Mouse (Mus musculus): ENCODE results near the gene Etv6. TPM values are rescaled to one million over a fixed set of nuclear protein-coding genes. Genes with fewer than 3 reads are reported as not detected.
A peak's percentile ranks its signal among the peaks of the same experiment; 100 is the strongest.

The Etv6 gene
- total RNA-seq, 2 experiments from 2014 or later, result 11.4 to 11.8 TPM

DNA sequence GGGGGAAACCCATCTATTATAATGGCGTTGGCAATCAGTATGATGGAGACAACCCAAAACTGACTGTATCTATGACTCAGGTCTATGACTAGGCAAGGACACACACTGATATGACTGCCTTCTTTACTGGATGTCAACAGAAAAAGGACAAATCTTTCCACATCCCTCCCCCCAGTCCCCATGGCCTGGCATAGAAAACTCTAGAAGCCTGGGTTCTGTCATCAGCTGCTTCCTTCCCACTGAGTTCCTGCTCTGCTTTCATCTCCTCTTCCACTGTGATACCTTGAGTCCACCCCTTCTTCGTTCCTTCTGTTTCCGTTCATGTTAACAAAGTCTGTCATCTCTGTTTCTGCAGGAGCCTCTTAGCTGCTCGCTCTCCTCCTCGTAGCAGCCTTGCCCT lies 170.2 kb downstream of the Etv6 start:
- no peak for DNase-seq (ENCODE audit: low spot score in 2 of 2)

DNA sequence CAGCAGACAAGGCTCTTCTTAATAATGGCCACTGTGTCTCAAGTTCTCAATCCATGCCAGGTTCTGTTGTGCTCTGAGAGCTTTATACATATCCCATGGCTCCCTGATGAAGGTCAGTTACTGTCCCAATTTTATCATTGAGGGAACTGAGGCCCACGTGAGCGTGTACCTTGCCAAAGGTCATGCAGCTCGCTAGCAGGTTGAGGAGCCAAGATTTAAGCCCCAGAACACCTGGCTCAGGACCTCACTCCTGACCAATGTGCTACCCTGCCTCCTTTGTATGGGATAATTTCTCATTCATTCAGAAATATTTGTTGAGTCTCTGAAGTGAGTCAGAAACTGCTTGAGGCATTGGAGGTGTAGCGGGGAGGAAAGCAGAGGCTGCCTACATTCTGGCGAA lies 170.8 kb downstream of the Etv6 start:
- no peak for DNase-seq (ENCODE audit: low spot score in 2 of 2)

DNA sequence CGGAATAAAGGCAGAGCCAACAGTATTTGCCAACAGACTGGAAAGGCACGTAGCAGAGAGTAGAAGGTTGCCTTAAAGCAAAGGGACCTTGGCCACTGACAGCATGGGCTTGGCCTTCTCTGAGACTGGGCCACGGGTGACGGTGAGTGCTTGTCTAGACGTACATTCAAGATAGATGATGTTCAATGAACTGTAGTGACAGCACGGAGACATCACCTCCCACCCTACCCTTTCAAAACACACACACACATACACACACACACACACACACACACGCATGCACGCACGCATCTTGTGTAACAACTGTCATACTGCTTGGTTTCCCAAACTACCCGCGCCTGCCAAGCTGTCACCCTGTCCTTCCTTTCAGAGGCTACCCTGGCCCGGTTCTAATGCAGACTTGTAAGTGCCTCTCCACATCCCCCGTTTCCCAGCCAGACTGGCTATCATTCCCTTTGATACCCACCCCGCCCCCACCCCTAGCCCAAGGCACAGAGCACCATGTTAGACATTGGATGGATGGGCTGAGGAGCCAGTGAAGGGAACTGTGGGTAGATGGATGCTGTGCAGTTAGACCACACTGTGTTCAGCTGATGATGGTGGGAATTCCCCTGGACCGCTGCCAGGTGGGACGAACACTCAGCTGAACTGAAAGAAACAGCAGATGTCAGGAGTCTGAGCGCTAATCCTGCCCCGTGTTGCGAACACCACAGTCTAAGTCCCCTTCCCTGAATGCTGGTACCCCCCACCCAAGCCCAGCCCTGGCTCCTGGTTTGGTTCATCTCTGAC lies 172.1 kb downstream of the Etv6 start:
- DNase-seq (ENCODE audit: low spot score in 2 of 2), result peak; percentile 71 to 82

DNA sequence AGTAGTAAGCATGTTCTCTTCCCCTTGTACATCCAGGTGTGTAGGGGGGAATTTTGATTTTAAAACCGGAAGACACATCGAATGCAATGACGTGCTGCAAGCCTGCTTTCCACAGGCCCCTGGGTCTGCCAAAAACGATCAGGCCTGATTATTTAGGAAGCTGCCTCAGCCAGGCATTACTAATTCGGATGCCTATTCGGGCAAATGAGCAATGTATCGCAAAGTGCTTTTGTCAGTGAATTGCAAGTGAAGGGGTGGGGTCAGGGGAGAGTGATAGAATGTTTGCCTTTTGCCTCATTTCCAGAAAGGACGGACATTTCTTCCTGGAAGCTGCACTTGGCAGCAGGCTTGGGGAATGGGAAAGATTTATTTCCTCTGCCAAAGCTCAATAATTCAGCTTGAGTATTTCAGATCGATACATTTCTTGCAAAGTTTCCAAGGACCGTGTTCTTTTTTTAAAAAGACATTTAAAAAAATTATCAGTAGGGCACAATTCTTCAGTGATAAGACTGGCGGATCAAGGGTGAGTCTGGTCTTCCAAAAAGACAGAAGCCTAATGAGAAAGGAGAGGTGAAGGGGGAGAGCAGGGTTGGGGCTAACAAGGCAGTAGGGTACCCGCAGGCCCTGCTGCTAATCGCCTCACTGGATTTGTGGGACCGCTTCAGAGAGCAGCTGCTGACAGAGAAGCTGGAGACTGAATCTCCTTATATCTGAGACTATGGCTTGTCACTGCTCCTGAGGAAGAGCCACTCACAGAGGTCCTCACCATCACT lies 172.9 kb downstream of the Etv6 start:
- peak in 1 of 2 experiments; percentile 22 for DNase-seq (ENCODE audit: low spot score in 2 of 2)

DNA sequence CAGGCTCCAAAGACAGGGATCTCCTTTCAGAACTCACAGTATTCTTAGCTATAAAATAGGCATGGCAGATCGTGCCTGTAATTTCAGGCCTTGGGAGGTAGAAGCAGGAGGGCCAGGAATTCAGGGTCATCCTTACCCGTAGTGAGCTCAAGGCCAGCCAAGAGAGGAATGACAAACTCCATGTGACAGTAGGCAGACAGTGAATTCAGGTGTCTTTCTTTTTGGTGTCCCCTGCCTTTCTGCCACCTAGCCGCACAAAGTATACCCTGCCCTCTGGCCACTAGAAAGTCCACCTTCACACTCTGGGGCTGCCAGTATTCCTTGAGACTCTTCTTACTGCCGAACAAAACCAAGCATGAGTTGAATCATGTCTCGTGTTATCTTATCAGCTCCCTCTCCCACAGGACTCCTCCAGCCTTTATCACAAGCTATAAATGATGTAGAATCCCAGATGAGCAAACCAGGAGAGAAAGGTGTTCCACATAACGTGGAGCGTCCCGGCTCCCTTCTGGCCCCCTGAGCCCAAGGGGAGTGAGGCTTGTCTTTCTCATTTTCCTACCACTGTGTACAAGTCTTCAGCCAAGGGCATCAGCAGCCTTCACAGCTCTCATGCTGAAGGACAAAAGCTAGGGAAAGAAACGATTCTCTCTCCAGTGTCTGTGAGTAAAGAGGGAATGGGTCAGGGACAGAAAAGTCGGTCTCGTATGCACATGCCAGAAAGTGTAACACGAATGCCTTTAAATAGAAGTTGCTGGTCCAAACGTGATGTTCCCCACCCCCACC lies 175.4 kb downstream of the Etv6 start:
- no peak for DNase-seq (ENCODE audit: low spot score in 2 of 2)

DNA sequence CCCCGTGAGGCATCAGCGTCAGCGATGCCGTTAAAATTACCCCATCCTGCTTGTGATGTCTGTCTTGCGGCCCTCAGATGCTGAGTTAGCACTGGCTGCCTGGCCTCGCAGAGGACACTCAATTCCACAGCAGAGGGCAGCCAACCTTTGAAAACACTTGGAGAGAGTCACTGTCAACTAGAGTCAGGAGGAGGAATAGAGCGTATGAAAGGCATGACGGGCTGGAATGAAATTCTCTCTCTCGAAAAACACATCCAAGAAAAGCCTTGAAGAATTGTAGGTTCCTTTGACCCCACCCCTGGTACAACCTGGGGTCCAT lies 175.9 kb downstream of the Etv6 start:
- DNase-seq (ENCODE audit: low spot score in 2 of 2), result no peak

DNA sequence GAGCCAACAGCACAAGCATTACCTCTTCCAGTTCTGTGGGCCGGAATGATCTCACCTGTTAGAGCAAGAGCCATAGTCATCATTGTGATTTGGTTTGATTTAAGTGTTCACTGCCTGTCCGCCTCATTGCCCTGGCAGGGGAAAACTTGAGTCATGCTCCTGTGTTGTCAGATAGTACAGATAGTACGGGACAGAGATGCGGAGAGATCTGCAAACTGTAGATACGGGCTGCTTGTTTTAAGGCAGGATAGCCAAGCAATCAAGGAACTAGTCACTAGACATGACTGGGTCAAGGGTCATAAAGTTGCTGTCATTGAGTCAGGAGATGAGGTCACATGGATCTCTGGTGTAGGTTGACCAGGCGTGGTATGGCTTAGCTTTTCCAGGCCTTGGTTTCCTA lies 182.2 kb downstream of the Etv6 start:
- DNase-seq (ENCODE audit: low spot score in 2 of 2), result no peak

DNA sequence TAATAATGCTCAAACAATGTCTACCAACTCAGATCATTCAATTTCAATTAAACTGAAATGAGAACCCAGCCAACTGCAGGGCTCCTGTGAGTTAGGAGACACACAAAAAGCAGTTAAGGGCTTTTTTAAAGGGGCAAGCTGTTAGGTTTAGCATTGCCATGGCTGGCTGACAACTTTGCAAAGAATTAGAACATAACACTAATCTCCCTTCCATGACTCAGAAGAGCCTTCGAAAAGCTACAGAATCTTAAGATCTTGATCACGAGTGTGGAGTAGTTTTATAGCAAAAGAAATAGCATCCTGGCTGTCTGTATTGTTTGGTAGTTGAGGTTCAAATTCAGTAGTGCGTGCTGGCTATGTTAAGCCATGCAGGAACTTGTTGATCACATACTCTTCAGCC lies 182.9 kb downstream of the Etv6 start:
- no peak for DNase-seq (ENCODE audit: low spot score in 2 of 2)

DNA sequence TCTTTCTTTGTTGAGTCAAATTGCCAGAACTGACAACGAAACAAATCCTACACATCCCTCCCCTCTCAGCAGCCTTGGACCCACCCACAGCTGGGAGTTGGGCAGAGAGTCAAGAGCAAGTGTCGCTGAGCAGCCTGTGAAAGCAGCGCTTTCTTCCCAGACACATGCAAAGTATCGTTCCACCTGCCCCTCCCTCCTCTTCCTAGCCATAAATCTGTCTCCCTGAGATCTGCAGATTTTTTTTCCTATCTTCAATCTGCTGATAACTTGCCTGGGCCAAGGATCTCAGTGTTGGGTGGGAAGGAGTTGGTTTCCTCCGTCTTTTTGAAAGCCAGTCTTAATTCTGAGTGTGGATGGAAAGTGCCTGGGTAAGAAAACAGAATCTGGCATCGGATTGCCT lies 183.9 kb downstream of the Etv6 start:
- DNase-seq (ENCODE audit: low spot score in 2 of 2), result peak; percentile 40 to 57

DNA sequence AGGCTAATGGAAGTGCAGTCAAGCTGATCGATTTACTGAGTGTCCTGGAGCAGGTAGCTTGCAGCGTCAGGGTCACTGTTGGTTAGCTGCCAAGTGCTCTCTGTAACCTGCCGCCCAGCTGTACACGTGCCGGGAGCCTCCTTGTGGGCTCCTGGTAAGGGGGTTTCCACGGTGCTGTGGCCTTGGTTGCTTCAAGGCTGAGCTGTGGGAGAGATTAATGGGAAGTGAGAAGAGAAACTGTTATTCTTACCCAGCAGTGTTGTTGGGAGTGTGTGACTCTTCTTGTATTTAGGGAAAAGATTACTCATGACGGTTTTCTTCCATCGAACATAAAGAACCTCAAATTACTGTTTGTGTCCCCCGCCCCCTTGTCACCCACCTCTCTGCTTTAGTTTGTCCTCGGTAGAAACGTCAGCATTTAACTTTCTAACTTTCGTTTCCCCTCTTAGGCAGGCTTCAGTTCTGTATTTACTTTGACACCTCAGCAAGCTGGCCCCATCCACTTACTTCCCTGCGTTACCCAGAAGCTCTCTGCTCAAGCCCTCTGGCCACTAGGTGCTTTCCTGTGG lies 184.8 kb downstream of the Etv6 start:
- DNase-seq (ENCODE audit: low spot score in 2 of 2), result no peak

DNA sequence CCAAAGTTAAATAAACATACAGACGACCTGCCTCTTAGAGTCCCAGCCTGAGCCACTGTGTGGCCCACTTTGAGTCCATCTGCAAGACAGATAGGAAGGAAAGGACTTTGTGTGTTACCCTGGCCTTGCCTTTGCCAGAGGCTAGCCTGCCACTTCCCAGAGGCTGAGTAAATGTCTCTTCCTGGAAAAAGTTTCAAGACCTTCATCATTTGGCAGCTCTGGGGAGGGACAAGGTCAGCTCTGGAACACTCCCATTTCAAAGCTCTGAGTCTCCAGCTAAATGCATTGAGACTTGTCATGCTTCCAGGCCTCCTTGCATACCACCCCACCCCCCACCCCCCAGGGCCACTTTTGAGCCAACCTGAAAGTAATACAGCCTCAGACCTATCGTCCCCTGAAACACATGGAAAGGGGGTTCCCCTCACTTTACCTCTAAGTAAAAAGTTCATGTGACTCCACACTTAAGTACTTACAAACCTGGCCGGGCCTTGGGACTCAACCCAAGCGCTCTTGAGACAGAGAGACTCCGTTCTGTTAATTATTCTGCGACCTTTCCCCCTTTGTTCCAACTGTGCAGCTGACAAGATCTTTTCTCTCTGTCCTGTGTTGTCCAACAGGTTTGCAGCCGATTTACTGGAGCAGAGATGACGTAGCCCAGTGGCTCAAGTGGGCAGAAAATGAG lies 186.9 kb downstream of the Etv6 start:
- DNase-seq (ENCODE audit: low spot score in 2 of 2), result no peak

DNA sequence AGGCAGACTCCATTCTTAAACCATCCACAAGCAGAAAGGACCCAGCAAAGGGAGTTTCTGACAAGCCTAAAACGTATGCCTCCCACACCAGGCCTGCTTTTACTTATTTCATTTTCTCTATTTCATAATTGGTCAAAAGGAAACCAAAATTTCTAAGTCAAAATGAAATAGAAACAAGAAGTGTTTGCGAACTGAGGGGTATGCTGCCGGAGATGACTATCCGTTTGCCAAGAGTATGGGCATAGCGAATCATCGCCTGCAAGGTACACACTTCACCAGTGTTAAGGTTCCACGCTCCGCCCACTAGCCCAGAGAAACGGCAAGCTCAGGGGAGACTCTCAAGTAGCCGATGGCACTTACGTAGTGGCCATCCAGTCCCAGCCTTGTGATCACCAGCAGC lies 190.1 kb downstream of the Etv6 start:
- no peak for DNase-seq (ENCODE audit: low spot score in 2 of 2)

DNA sequence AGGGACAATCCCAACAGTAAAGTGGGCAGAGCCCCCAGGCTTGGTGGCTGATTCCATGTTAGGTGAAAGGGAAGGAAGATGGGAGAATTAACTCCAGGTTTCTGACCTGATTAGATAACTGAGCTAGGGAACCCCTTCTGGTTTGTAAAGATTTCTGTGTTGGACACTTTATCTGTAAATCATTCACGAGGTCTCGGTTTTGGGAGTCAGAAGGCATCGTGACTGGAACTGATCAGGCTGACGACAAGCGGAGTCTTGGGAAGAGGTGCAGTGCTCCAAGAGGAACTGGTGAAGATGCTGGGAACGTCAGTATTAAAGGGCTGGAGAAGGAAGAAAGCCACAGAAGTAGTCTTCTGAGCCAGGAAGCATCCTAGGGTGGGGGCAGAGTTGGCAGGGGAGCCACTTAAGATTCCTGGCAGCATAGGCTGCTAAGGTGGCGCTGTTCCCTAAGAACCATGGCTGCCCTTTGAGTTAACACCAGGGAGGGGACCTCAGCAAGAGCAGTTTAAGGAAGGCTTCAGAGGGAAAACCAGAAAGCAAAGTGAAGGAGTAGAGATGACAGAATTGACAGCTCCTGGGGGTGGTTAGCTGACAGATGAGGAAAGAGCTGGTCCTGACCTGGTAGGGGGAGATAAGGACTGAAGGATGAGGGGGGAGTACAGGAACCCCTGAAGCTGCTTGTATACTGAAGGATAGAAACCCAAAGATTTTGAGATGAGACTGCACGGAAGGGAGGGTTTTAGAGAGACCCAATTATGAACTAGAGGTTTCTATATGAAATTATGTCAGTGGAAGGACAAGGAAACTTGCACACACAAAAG lies 191.1 kb downstream of the Etv6 start:
- no peak for DNase-seq (ENCODE audit: low spot score in 2 of 2)

DNA sequence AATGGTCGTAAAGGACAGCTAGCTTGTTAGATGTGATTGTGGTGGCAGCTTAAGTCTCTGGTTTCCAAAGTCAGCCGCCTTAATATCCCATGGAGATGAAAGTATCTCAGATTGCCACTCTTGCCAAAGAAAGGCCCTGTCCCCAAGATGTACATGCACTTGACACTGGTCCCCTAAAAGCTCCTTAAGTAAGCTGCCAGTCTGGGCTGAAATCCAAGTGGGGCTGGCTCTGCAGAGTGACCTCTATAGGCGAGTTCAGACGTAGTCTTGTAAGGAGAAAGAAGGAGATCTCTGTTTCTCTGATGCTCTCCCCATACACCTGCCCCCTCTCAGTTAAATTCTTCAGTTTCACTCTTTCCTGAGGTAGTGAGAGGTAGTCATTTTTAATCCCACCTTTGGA lies 200.8 kb downstream of the Etv6 start:
- no peak for DNase-seq (ENCODE audit: low spot score in 2 of 2)

DNA sequence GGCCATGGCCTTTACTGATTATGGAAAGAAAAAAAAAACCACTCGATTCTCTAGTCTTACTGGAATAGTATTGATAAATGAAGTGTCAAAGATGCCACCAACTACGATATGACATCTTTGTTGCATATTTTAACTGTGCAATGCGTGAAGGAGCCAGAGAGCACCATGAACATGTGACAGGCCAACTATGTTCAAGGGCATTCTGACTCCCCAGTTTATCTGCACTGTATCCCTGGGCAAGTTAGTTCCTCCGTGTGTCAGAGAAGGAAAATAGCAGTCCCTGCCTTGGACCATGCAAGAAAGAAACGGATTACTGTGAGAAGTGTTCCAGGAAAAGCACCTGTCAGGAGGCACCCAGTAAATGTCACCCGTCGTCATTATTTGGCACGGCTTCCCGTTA lies 203.0 kb downstream of the Etv6 start:
- no peak for DNase-seq (ENCODE audit: low spot score in 2 of 2)

DNA sequence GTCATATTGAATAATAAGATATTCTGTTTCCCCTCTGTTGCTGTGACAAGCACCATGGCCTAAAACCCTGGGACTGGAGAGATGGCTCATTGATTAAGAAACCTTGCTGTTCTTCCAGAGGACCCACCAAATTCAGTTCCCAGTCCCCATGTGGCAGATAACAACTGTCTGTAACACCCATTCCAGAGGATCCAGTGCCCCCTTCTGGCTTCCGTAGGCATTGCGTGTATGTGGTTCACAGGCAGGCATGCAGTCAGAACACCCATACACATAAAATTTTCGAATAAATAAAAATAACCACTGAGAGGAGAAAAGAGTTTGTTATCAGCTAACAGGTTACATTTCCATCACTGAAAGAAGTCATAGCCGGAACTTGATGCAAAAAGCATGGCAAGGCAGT lies 205.5 kb downstream of the Etv6 start:
- DNase-seq (ENCODE audit: low spot score in 2 of 2), result no peak

DNA sequence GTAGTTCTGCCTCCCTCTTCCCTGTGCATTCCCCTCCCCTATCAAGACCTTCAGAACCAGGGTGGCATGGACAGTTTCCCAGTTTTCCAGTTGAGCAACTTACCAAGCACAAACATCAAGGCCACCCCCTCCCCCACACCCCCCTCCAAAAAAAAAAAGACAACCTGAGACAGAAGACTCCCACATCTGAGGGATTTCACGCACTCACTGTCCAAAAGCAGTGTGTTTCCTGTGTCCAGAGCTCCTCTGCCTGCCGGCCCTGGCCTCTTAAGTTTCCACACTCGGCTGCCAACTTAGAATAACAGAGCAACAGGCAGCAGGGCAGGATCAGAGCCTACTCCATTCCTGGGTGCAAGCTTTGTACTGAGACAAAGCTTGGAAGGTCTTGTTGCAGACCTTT lies 207.6 kb downstream of the Etv6 start:
- DNase-seq (ENCODE audit: low spot score in 2 of 2), result no peak

DNA sequence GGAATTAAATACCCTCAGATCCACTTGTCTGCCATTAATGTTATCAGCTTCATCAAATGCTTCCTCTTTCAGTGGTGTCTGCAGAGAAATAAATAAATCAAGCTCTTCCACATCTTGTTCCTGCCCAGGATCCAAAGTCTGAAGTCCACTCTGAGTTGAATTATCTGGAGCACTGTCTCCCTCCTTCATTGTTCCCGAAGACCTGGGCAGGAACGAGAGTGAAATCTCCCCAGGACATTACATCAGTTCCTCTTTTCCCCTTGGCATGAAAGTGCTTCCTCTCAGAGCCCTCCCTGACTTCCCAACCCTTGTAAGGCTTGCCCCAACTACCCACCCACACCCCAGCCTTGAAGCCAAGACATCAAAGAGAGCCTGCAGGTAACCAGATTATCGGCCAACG lies 208.0 kb downstream of the Etv6 start:
- no peak for DNase-seq (ENCODE audit: low spot score in 2 of 2)

DNA sequence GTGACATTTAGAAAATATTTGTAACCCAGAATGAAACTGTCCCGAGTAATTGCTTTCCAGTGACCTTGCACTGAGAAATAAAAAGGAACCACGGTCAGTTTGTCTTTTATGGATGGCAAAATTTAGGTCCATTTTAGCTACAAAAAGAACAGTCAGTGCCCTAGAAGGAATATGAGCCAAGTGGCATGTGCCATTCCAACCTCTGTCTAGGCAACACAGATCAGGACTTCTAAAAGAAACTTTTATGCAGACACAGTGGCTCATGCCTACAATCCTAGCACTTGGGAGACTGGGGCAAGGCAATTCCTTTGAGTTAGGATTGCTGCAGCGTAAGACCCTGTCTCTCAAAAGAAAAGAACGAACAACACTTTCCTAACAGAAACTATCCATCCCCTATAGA lies 208.6 kb downstream of the Etv6 start:
- DNase-seq (ENCODE audit: low spot score in 2 of 2), result no peak

DNA sequence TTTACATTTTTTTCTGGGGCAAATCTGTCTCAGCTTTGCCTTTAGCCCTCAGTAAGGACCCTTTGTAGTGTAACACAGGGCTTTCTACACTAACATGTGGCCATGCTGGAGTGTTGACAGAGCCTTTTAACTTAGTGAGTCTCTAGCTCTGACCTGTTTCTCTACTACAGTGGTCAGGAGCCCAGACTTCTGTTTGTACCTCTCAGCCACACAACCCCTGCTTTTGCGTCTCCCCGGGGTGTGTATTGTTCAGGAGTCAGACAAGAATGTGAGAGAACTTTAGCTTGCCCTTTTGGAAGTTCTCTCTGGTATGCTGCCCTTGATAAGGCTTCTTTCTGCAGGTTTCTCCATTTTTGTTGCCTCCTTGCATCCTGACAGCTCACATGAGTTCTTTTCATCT lies 210.6 kb downstream of the Etv6 start:
- no peak for DNase-seq (ENCODE audit: low spot score in 2 of 2)
